In genomic region chr13:38086711-38087110, GRCm38 (mm10) we compare ENCODE assay signal across 26 mouse cellular contexts. TPM values are rescaled to one million over a fixed set of nuclear protein-coding genes. Genes with fewer than 3 reads are reported as not detected.
DNase-seq lines count a peak whose midpoint lies in the region; ATAC-seq and TF ChIP-seq lines count a peak whose summit lies in the region.
"Had no signal": no experiment of that assay in that cellular context is flagged by ENCODE, and none has a peak within 500 bp of the region (broad histone marks: within the 10 kb centered on the region; RNA-seq: fewer than 3 reads in every experiment).

No protein-coding gene starts in this region.

- no peak for TF ChIP-seq CTCF in kidney, adult 2 months (conservative IDR thresholded peaks at IDR 0.05; ENCODE audit: insufficient read depth, insufficient read length, low read depth, low read length)

- DNase-seq in kidney, adult 2 months, result peak; percentile 20
- DNase-seq in kidney, adult 18-20 months, result no peak
- no peak for DNase-seq in liver, embryonic 13.5 days
- peak; percentile 82 for DNase-seq in yolk sac, embryonic 10.5 days (ENCODE audit: low spot score)
- DNase-seq in right cerebral cortex, adult 2 months (ENCODE audit: low spot score in 2 of 2), result no peak
- DNase-seq: adrenal gland, postnatal 10 days; B cell, adult 2 months; cerebellum, adult 11 months; cerebellum, adult 2 months; cerebellum, adult 9-11 months; cerebellum, postnatal 25 days; forebrain, postnatal 0 days; gastrocnemius, adult 2 months; gastrocnemius, postnatal 14 days; heart, postnatal 14 days; heart, postnatal 4 days had no signal

- ATAC-seq in liver, embryonic 13.5 days (ENCODE audit: low read depth), result 0 out of 2 replicates have a peak, but pooled peaks have one; percentile 47
- no peak for ATAC-seq in liver, embryonic 12.5 days
- ATAC-seq: forebrain, embryonic 14.5 days; forebrain, postnatal 0 days; hindbrain, postnatal 0 days; Patski had no signal

- H3K4me1 ChIP-seq in kidney, adult 2 months (ENCODE audit: control insufficient read depth, insufficient read depth, low read length), result no peaks in the 10 kb centered on the region
- H3K4me1 ChIP-seq in liver, embryonic 13.5 days (replicated peaks), result peaks cover 36% of the 10 kb centered on the region
- H3K4me1 ChIP-seq in liver, embryonic 12.5 days, result peaks cover 21% of the 10 kb centered on the region; the same call in 1 of the 2 replicates
- H3K4me1 ChIP-seq: embryonic facial prominence, embryonic 12.5 days had no signal

- H3K4me2 ChIP-seq in liver, embryonic 13.5 days, result no peak overlapping the region
- H3K4me2 ChIP-seq in liver, embryonic 12.5 days, result no peak overlapping the region
- H3K4me2 ChIP-seq: embryonic facial prominence, embryonic 12.5 days; embryonic facial prominence, embryonic 15.5 days; heart, embryonic 13.5 days; hindbrain, embryonic 14.5 days had no signal

- H3K27me3 ChIP-seq in kidney, adult 2 months (replicated peaks; ENCODE audit: control insufficient read depth, insufficient read depth, low read length), result no peaks in the 10 kb centered on the region
- H3K27me3 ChIP-seq in liver, embryonic 13.5 days, result no peaks in the 10 kb centered on the region
- no peaks in the 10 kb centered on the region for H3K27me3 ChIP-seq in liver, embryonic 12.5 days (replicated peaks)
- H3K27me3 ChIP-seq: CH12.LX; embryonic facial prominence, embryonic 12.5 days; embryonic facial prominence, embryonic 15.5 days; heart, embryonic 13.5 days; Patski had no signal

- H3K9ac ChIP-seq in liver, embryonic 13.5 days, result no peak overlapping the region
- H3K9ac ChIP-seq in liver, embryonic 12.5 days, result no peak overlapping the region
- H3K9ac ChIP-seq: embryonic facial prominence, embryonic 12.5 days; embryonic facial prominence, embryonic 15.5 days; forebrain, postnatal 0 days; heart, embryonic 13.5 days; hindbrain, embryonic 14.5 days had no signal

- WGBS in kidney, adult 2 months, result 53% methylated on average over 3 of the region's 3 CpGs
- 35% methylated on average over 3 of the region's 3 CpGs for WGBS in liver, embryonic 13.5 days (ENCODE audit: insufficient replicate concordance)
- WGBS in liver, embryonic 12.5 days (ENCODE audit: insufficient replicate concordance), result 36% methylated on average over 3 of the region's 3 CpGs

- H3K9me3 ChIP-seq in liver, embryonic 13.5 days (replicated peaks), result no peaks in the 10 kb centered on the region
- no peaks in the 10 kb centered on the region for H3K9me3 ChIP-seq in liver, embryonic 12.5 days (replicated peaks)
- H3K9me3 ChIP-seq: embryonic facial prominence, embryonic 12.5 days; embryonic facial prominence, embryonic 15.5 days; G1E; heart, embryonic 13.5 days had no signal

- H3K36me3 ChIP-seq in kidney, adult 2 months (ENCODE audit: control insufficient read depth, insufficient read depth, low read length), result no peaks in the 10 kb centered on the region
- no peaks in the 10 kb centered on the region for H3K36me3 ChIP-seq in liver, embryonic 13.5 days
- no peaks in the 10 kb centered on the region for H3K36me3 ChIP-seq in liver, embryonic 12.5 days
- H3K36me3 ChIP-seq: embryonic facial prominence, embryonic 12.5 days; embryonic facial prominence, embryonic 15.5 days; G1E; heart, embryonic 13.5 days had no signal

- H3K4me3 ChIP-seq in kidney, adult 2 months (ENCODE audit: insufficient read depth, low read depth, low read length), result no peak overlapping the region
- no peak overlapping the region for H3K4me3 ChIP-seq in liver, embryonic 13.5 days (replicated peaks)
- H3K4me3 ChIP-seq in liver, embryonic 12.5 days, result no peak overlapping the region
- H3K4me3 ChIP-seq: embryonic facial prominence, embryonic 12.5 days; embryonic facial prominence, embryonic 15.5 days; gastrocnemius, adult 2 months; heart, embryonic 13.5 days had no signal

- TF ChIP-seq POLR2A in kidney, adult 2 months (IDR thresholded peaks at IDR 0.05; ENCODE audit: low read depth, low read length), result no peak

- H3K27ac ChIP-seq in kidney, adult 2 months (ENCODE audit: insufficient read depth, low read depth, low read length), result no peak overlapping the region
- no peak overlapping the region for H3K27ac ChIP-seq in liver, embryonic 13.5 days
- H3K27ac ChIP-seq in liver, embryonic 12.5 days, result no peak overlapping the region
- H3K27ac ChIP-seq: embryonic facial prominence, embryonic 12.5 days; embryonic facial prominence, embryonic 15.5 days; gastrocnemius, adult 2 months; heart, embryonic 13.5 days; hindbrain, embryonic 14.5 days; hindbrain, postnatal 0 days had no signal

RNA-seq across cellular contexts. Expression of gene Cage1, which starts 49.8 kb away (rescaled TPM):
- 0.23 and 0.28 TPM in 2 replicates for polyA plus RNA-seq in kidney, adult 2 months (2012; rRNA removed)
- polyA plus RNA-seq in liver, embryonic 13.5 days (2015; fragmentation: Nextera tagmentation; extraction: Ambion mirVana), result 0.50 and 0.60 TPM in 2 replicates
- polyA plus RNA-seq in liver, embryonic 12.5 days (2016; fragmentation: Nextera tagmentation; extraction: Ambion mirVana), result 0.80 and 0.88 TPM in 2 replicates

RNA-seq across cellular contexts. Expression of gene Riok1, which starts 49.9 kb away (rescaled TPM):
- polyA plus RNA-seq in kidney, adult 2 months (2012; rRNA removed), result 7.6 and 8.0 TPM in 2 replicates
- 26.2 and 30.0 TPM in 2 replicates for polyA plus RNA-seq in liver, embryonic 13.5 days (2015; fragmentation: Nextera tagmentation; extraction: Ambion mirVana)
- 33.9 TPM in 2 replicates for polyA plus RNA-seq in liver, embryonic 12.5 days (2016; fragmentation: Nextera tagmentation; extraction: Ambion mirVana)

Comparison
In these comparisons a context has a peak if more than half of its experiments do, and no peak if none do; other contexts are left out.
1. DNase-seq: peak in kidney, adult 2 months (single experiment) and yolk sac, embryonic 10.5 days (single experiment); none in kidney, adult 18-20 months (single experiment), liver, embryonic 13.5 days (single experiment) and right cerebral cortex, adult 2 months (0 of 2).